Mouse (Mus musculus): ENCODE data around the gene Rhoc. TPM values are rescaled to one million over a fixed set of nuclear protein-coding genes. Genes with fewer than 3 reads are reported as not detected.

Gene Rhoc
- polyA plus RNA-seq, 1 experiment from 2014 or later, result 168 TPM

Other genes starting within 250 kb of the Rhoc start
- gene Slc16a1, start 149.7 kb upstream of the Rhoc start, polyA plus RNA-seq (2015; fragmentation: Nextera tagmentation; extraction: Ambion mirVana), result 36.6 and 36.8 TPM in 2 replicates
- 3.2 and 3.6 TPM in 2 replicates for gene Ppm1j, start 7.3 kb upstream of the Rhoc start, polyA plus RNA-seq (2015; fragmentation: Nextera tagmentation; extraction: Ambion mirVana)
- 0.03 and 0.06 TPM in 2 replicates for gene Fam19a3, start 6.5 kb upstream of the Rhoc start, polyA plus RNA-seq (2015; fragmentation: Nextera tagmentation; extraction: Ambion mirVana)
- gene Mov10, start 30.2 kb downstream of the Rhoc start, polyA plus RNA-seq (2015; fragmentation: Nextera tagmentation; extraction: Ambion mirVana), result 68.0 and 78.2 TPM in 2 replicates
- gene St7l, start 75.6 kb downstream of the Rhoc start, polyA plus RNA-seq (2015; fragmentation: Nextera tagmentation; extraction: Ambion mirVana), result 37.3 and 42.3 TPM in 2 replicates
- 195 and 201 TPM in 2 replicates for gene Capza1, start 76.1 kb downstream of the Rhoc start, polyA plus RNA-seq (2015; fragmentation: Nextera tagmentation; extraction: Ambion mirVana)
- 2.1 and 3.1 TPM in 2 replicates for gene Wnt2b, start 173.5 kb downstream of the Rhoc start, polyA plus RNA-seq (2015; fragmentation: Nextera tagmentation; extraction: Ambion mirVana)